Mouse (Mus musculus) G1E (cell line): Measurements from ENCODE around the gene Zfp358. TPM values are rescaled to one million over a fixed set of nuclear protein-coding genes. Genes with fewer than 3 reads are reported as not detected.
A peak's percentile ranks its signal among the peaks of the same experiment; 100 is the strongest.

Experiments
- ATAC-seq: 2 replicates; pipeline ENCODE4 v1.8.0; 2016; ENCODE audit warnings: mild to moderate bottlenecking; ENCODE audit not compliant: insufficient number of reproducible peaks, poor library complexity, low FRiP score, severe bottlenecking; ENCODE audit errors: extremely low read depth
- DNase-seq: peaks from one replicate; pipeline ENCODE4 v3.0.0; 2012; ENCODE audit warnings: low spot score
- H3K27me3 ChIP-seq: 2 replicates; pipeline ENCODE4 v1.6.1; 2012; ENCODE audit warnings: mild to moderate bottlenecking, low read length, inconsistent platforms; ENCODE audit not compliant: insufficient read depth
- H3K36me3 ChIP-seq: replicated peaks from 2 replicates; pipeline ENCODE3; 2012; ENCODE audit warnings: mild to moderate bottlenecking, inconsistent platforms
- H3K4me1 ChIP-seq: 2 replicates; pipeline ENCODE4 v1.6.1; 2012; ENCODE audit warnings: low read depth, low read length, inconsistent platforms, mixed read lengths; ENCODE audit not compliant: insufficient read depth
- H3K4me3 ChIP-seq: 2 replicates; pipeline ENCODE4 v1.5.1; 2012; ENCODE audit warnings: low read depth, mild to moderate bottlenecking, inconsistent platforms, low read length, moderate library complexity, mixed read lengths
- H3K9me3 ChIP-seq: replicated peaks from 2 replicates; pipeline ENCODE4 v1.6.1; 2012; ENCODE audit warnings: inconsistent platforms
- CTCF ChIP-seq: IDR thresholded peaks from 2 replicates; pipeline ENCODE4 v1.5.1; 2012; ENCODE audit warnings: low read depth, low read length, inconsistent platforms, mixed read lengths
- GATA1 ChIP-seq: IDR thresholded peaks from 2 replicates; pipeline ENCODE4 v1.6.1; 2012; ENCODE audit warnings: borderline replicate concordance, low read length, inconsistent platforms, mixed read lengths
- GATA2 ChIP-seq: IDR thresholded peaks from 2 replicates; pipeline ENCODE4 v1.6.1; 2012; ENCODE audit warnings: low read depth, low read length, inconsistent platforms, borderline replicate concordance
- POLR2AphosphoS5 ChIP-seq: IDR thresholded peaks from 2 replicates; pipeline ENCODE4 v1.6.1; 2012; ENCODE audit warnings: low read depth, low read length, inconsistent platforms; ENCODE audit not compliant: insufficient replicate concordance
- TAL1 ChIP-seq: conservative IDR thresholded peaks from 2 replicates; pipeline ENCODE4 v1.6.1; 2012; ENCODE audit warnings: low read depth, low read length, inconsistent platforms, mixed read lengths
- polyA plus RNA-seq: library from polyadenylated mRNA; stranded (reverse); fragments of >175 nt; gene quantifications from 2 replicates; pipeline ENCODE4 v1.2.3, GENCODE M21; 2012
- total RNA-seq, 2 experiments: library from RNA; stranded (forward) in 1 of 2; stranded (reverse) in 1 of 2; fragments of 200-1000 nt in 1 of 2; fragments of >200 nt in 1 of 2; fragmentation: Nextera tagmentation in 1 of 2; gene quantifications; 2 replicates each; pipeline ENCODE4 v1.2.3; 2014 to 2017

Gene Zfp358
- total and polyA plus RNA-seq, 3 experiments = 7.4 to 26.6 (median 19.2) TPM

DNA sequence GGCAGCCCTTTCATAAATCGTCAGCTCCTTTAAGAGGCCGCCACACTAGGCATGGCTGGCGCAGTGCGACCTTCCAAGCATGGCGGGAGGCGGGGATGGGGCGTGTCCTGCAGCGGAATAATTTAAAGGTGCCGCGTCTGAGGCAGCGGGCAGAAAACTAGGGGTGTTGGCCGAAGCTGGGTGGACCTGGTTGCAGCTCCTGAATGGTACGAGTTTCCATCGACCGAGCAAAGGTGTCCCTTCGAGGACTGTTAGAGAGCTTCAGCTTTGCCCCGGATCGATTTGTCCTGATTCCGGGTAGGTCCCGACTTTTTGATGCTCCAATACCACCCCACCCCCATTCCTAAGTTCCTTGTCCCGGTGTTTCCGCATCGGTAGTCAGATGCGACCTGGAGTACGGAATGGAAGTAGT is 22.3 kb downstream of the Zfp358 start, which contains the start of gene Pnpla6:
TSS of gene Pnpla6 (plus strand) at position 125 of the 412 bp plus-strand sequence.
- peak; percentile 72 for ATAC-seq
- no peaks in the 10 kb centered on the region for H3K9me3 ChIP-seq
- H3K36me3 ChIP-seq = peaks cover 60% of the 10 kb centered on the region
- TF ChIP-seq GATA1 (no peak), POLR2AphosphoS5 (peak; percentile 35; the same call in 1 of the 2 replicates)
- peaks cover 31% of the 10 kb centered on the region for H3K4me1 ChIP-seq
- H3K27me3 ChIP-seq = no peaks in the 10 kb centered on the region
- peak within 1 kb of the TSS; percentile 94 for H3K4me3 ChIP-seq
- peak; percentile 71 for DNase-seq

DNA sequence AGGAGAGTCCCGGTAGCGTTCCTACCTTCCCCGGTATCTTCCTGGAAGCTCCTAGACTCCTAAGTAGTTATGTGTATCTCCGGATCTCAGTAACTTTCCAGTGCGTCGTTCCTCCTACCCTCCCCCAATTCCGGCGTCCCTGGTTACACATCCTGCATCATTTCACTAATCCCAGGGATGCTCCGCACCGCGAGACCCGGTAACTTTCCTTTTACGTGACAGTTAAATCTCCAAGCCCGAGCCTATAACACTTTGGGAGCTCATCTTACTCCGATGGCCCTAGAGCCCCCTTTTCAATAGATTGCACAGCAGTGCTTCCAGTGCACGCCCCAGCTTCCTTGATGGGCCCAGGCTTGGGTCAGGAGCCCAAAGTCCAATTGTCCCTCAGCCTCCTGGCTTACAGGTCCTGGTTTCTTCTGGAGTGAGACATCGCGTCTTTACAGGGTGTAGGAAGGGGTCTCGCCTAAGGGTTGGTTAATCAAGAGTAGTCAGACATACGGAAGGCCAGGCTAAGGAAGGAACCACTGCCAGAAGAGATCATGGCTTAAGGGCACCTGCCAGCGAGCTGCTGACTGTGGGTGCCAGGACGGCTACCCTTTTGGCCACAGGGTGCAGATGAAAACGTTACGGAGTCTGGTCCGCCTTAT is 23.0 kb downstream of the Zfp358 start:
- DNase-seq (peak; percentile 63), ATAC-seq (peak; percentile 6)
- Histone ChIP-seq H3K27me3 (no peaks in the 10 kb centered on the region), H3K36me3 (peaks cover 56% of the 10 kb centered on the region), H3K4me3 (peak overlapping the region; percentile 94), H3K9me3 (no peaks in the 10 kb centered on the region), H3K4me1 (peaks cover 34% of the 10 kb centered on the region)
- TF ChIP-seq GATA1 (no peak), TAL1 (no peak), GATA2 (no peak), CTCF (no peak), POLR2AphosphoS5 (no peak)

DNA sequence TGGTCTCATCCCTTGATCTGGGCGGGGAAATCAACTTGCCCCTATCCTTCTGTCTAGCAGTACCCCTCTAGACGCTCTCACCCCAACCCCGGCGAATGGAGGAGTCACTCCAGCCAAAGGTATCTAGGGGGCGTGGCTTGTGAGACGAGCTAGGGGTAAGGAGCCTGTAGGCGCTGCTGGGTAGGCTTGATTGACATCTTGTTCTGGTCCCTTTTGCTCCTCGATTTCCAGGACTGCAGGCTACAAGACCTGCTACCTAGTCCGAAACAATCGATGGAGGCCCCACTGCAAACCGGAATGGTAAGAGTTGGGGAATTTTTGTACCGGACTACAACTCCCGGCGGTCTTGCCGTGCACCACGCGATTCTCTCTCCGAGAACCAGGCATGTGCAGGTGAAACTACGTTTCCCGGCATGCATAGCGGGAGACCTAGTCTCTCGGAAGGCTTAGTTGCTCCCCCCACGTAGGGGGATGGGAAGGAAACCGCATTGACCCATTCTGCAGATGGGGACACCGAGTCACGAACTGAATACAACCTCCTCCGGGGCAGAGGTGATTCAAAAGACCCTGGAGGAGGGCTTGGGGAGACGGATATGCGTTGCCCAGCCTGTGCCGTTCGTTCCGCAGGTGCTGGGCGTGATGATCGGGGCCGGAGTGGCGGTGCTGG is 23.6 kb downstream of the Zfp358 start:
- H3K9me3 ChIP-seq = no peaks in the 10 kb centered on the region
- DNase-seq = peak; percentile 91
- peak; percentile 71 for ATAC-seq
- peaks cover 57% of the 10 kb centered on the region for H3K36me3 ChIP-seq
- no peak for TF ChIP-seq POLR2AphosphoS5
- peaks cover 34% of the 10 kb centered on the region for H3K4me1 ChIP-seq
- H3K27me3 ChIP-seq = no peaks in the 10 kb centered on the region
- peak overlapping the region; percentile 94 for H3K4me3 ChIP-seq

- Histone ChIP-seq H3K36me3 (peaks cover 59% of the 10 kb centered on the region), H3K4me1 (peaks cover 37% of the 10 kb centered on the region)
- ATAC-seq = no peak
These were observed 24.2 kb downstream of the Zfp358 start for GRCm38 (mm10) chr8:3517117-3517495.

GRCm38 (mm10) chr8:3522007-3522697 is 29.2 kb downstream of the Zfp358 start:
- TF ChIP-seq TAL1 (no peak), GATA1 (no peak), GATA2 (no peak), CTCF (no peak), POLR2AphosphoS5 (no peak)
- ATAC-seq (peak; percentile 4; the same call in 1 of the 2 replicates), DNase-seq (no peak)
- Histone ChIP-seq H3K27me3 (no peaks in the 10 kb centered on the region), H3K36me3 (peaks cover 72% of the 10 kb centered on the region), H3K9me3 (no peaks in the 10 kb centered on the region), H3K4me1 (peaks cover 21% of the 10 kb centered on the region), H3K4me3 (no peak overlapping the region)

More at GRCm38 (mm10) chr8:3517117-3517495, 24.2 kb downstream of the Zfp358 start:
- no peaks in the 10 kb centered on the region for H3K9me3 ChIP-seq
- no peak for DNase-seq
- no peak for TF ChIP-seq CTCF
- no peak for TF ChIP-seq GATA1
- TF ChIP-seq POLR2AphosphoS5 = no peak
- no peak for TF ChIP-seq TAL1
- no peak for TF ChIP-seq GATA2
- H3K27me3 ChIP-seq = no peaks in the 10 kb centered on the region
- H3K4me3 ChIP-seq = peak overlapping the region; percentile 94

DNA sequence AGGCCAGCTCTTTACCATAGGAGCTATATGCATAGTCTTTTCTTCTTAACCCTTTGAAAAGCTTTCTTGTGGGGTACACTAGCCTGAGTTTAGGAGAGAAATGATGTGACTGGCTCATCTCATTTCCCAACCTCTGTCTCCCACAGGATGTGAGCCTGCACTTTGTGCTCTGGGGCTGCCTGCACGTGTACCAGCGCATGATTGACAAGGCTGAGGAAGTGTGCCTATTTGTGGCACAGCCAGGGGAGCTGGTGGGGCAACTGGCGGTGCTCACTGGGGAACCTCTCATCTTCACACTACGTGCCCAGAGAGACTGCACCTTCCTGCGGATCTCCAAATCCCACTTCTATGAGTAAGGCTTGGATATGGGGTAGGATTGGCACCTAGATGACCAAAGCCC is 37.9 kb downstream of the Zfp358 start:
- TF ChIP-seq GATA2 = no peak
- no peak for TF ChIP-seq GATA1
- TF ChIP-seq POLR2AphosphoS5 = no peak
- TF ChIP-seq TAL1 = no peak
- TF ChIP-seq CTCF = no peak
- Histone ChIP-seq H3K9me3 (no peaks in the 10 kb centered on the region), H3K4me1 (peaks cover 6% of the 10 kb centered on the region), H3K36me3 (peaks cover 83% of the 10 kb centered on the region), H3K27me3 (no peaks in the 10 kb centered on the region), H3K4me3 (no peak overlapping the region)
- ATAC-seq (no peak), DNase-seq (no peak)
